Mouse (Mus musculus): ENCODE results near the gene Fndc8.

Fndc8 gene

DNA sequence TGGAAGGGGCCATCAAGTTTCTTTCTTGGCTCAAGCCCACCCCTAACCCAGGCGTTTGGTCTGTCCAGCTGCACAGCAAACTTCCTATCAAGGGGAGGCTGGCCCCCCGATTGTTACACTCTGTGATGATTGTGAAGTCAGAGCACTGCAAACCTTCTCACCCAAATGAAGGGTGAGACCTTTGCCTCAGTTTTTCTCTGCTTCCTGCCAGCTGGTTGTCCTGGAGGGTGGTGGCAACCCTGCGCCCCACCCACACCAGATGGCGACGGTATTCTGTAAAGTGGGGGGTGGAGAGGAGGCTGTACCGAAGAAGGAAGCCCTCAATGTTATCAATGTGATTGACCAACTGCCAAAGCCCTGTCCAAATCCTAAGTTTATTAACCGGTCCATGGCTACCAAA lies at the start of gene Fndc8:
Fndc8 (plus strand) TSS at position 189 of the 400 bp plus-strand sequence.
- DNase-seq (ENCODE audit: low spot score): no peak

DNA sequence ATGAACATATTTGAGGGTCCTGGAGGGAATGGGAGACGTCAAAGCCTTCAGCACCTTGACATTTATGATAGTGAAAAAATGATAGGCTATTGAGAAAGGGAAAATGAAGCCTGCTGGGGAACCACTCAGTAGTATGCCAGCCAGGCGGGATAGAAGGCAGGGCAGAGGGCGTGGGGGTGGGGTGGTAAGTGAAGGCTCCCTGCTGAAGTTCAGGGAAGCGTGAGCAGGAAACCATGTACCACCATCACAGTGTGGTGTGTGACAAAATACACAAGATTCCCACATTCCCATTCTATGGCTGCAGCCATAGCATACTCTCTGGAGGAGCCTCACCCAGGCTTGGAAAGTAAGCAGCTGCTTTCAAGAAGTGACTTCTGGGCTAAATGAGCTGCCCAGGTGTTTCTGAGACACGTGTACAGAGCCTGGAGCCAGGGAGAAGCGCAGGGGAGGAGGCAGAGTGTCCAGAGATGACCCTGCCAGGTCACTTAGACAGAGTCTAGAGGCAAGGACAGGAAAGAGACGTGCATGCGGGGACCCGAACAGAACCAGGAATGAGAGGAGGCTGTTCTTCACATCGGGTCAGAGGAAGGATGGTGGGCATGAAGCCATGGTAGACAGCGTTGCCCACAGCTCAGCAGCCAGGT lies 47.0 kb upstream of the Fndc8 start:
- DNase-seq (ENCODE audit: low spot score): no peak

DNA sequence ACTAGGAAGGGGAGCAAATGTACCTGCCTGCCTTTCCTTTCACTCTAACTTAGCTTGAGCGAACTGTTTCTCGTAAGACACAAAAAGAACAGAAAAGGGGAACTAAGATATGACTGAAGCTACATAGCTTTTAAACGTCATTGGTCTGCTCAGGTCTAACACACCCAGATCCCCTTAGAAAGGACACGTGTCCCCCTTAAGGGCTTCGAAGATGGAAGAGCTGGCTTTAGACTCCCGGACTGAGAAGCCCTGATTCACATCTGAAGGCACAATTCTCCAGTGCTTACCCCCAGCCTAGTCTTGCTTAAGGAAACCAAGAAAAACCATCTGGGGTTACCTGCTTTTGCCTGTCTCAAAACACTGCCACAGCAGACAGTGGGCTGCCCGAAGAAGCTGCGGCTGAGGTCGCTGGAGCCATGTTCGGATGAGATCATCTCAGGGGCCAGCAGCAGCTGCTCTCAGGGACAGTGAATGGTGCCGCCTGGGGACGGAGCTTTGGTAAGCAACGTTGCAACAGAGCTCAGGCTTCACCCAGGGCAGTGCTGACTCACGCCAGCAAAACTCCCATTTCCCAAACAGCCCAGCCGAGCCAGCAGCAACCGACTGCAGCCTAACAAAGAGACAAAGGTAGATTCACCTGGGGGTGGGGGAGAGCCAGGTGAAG lies 46.4 kb upstream of the Fndc8 start:
- peak; percentile 63 for DNase-seq (ENCODE audit: low spot score)

- no peak for DNase-seq (ENCODE audit: low spot score)
These were observed 45.9 kb upstream of the Fndc8 start for GRCm38 (mm10) chr11:82846079-82846436.

DNA sequence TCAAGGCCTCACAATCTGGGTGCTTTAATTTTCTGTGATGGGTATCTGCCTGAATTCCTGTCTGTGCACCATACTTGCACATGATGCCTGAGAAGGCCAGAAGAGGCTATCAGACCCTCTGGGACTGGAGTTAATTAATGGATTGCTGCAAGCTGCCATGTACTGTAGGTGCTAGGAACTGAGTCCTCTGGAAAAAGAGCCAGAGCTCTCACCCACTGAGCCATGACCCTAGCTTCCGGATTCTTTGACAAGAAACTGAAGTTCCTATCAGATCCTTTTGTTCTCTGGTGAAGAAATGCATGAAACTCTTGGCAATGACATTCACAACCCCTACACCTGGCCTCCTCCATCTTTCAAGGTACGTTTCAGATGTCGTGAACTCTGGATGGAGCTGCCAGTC lies 45.0 kb upstream of the Fndc8 start:
- DNase-seq (ENCODE audit: low spot score): no peak

DNA sequence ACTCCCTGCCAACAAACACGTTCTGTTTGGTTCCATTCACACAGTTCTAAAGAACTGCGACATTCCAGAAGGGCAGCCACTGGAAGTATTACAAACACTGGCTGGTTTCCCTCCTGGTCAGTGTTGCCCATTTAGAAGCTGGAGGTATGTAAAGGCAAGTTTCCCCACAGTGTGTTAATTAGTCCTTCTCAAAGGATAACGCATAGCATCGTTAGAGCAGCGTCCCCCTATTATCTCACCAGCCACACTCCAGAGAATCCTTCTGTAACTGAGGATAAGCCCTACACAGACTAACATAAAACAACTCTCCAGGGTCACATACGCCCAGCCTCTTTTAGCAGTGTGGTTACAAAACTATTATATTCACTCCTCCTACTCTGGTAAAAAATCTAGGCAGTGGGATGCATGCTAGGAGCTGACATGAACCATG lies 44.3 kb upstream of the Fndc8 start:
- no peak for DNase-seq (ENCODE audit: low spot score)

- no peak for DNase-seq (ENCODE audit: low spot score)
These were observed 41.7 kb upstream of the Fndc8 start for GRCm38 (mm10) chr11:82850259-82850658.

GRCm38 (mm10) chr11:82852115-82852514 lies 39.8 kb upstream of the Fndc8 start:
- no peak for DNase-seq (ENCODE audit: low spot score)

DNA sequence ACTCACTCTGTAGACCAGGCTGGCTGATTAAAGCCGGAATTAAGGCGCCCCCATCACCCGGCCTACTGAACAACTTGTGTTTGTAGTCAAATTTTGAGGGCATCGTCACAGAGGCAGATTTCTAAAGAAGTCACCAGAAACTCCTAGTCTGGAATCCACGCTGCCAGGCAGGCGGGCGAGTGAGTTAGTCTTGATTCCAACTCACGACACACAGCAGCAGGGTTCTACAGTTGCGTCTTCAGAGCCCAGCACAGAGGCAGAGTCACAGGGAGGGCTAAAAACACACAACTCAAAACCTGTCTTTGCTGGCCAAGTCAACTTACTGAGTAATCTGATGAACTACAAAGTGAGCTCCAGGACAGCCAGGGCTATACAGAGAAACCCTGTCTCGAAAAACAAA lies 39.4 kb upstream of the Fndc8 start:
- no peak for DNase-seq (ENCODE audit: low spot score)

DNA sequence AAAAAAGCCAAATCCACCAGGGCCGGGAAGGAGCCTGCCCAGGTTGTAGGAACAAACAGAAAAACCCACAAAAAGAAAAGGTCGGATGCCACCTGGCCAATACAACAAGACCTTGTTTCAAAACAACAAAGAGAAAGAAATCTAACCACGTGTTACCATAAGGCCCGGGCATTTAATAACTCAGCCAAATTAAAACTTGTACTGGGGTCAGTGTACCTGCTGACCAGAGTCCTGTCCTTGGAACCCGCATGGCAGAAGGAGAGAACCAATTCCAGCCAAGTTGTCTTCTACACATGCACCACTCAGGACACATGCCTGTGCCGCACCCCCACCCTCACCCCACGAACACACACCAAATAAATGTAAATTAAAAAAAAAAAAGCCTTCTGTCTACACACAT lies 39.0 kb upstream of the Fndc8 start:
- DNase-seq (ENCODE audit: low spot score): no peak

- no peak for DNase-seq (ENCODE audit: low spot score)
These were observed 37.8 kb upstream of the Fndc8 start for GRCm38 (mm10) chr11:82854111-82854510.

DNA sequence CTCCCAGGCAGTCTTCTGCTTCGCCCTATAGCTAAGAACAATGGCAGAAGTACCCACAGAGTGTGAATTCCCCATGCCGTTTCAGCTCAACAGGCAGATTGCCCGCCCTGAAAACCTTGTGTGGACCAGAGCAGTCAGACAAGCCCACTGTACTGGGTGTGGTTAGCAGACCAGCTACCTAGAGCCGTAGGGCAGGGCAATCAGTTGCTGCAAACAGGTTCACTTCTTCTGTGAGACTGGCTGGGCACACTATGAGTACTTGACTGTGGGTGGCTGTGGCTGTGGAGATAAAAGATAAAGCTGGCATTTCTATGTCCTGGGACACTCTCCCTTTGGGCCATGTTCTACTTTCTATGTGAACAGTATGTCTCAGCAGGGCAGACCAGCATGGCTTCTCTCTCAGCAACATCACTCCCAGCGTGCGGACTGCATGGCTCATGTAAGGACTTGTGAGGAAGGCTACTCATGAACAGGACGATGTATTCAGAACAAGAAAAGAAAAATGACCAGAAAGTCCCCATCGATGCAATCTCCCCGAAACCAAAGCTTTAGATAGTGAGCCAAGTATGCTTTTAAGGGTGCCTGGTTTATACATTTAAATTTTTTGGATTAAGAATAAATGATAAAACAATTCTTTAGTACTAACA lies 36.5 kb upstream of the Fndc8 start:
- no peak for DNase-seq (ENCODE audit: low spot score)

- DNase-seq (ENCODE audit: low spot score): no peak
These were observed 35.9 kb upstream of the Fndc8 start for GRCm38 (mm10) chr11:82856032-82856431.

- no peak for DNase-seq (ENCODE audit: low spot score)
These were observed 34.5 kb upstream of the Fndc8 start for GRCm38 (mm10) chr11:82857307-82857848.

- DNase-seq (ENCODE audit: low spot score): no peak
These were observed 31.2 kb upstream of the Fndc8 start for GRCm38 (mm10) chr11:82860759-82861158.

DNA sequence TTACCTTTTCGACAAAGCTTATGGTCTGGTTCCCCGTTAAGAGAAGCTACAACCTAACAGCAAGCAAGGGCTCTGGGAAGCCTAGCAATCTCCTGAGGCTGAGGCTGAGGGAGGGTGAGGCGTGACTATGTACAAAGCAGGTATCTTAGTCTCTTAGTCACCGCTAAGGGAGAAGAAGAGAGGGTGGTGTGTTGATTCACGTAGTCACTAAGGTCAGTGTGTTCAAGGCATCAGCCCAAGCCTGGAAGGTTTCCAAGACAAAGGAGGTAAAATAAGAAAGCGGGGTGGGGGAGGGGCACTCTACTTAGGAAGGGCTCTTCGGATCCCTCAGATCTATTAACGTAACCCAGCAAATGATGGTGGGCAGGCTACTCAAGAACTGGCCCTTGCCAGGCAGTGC lies 30.4 kb upstream of the Fndc8 start:
- no peak for DNase-seq (ENCODE audit: low spot score)

DNA sequence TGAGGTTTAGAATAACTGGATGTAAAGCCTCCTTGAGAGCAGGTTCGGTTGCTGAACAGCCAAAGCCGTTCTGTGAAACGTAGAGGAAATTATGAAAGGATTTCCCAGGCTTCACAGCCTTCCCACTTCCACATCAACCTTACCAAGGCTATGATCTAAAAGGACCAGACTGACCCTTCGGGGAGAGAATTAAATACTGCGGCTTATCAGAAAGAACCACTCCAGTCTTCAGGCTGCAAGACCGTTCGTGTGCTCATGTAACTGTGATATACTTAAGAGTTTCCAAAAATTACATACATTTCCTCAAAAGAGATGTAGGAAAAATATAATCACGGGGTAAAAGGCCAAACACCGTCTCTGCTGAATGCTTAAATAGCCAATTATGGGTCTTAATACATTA lies 29.3 kb upstream of the Fndc8 start:
- no peak for DNase-seq (ENCODE audit: low spot score)

DNA sequence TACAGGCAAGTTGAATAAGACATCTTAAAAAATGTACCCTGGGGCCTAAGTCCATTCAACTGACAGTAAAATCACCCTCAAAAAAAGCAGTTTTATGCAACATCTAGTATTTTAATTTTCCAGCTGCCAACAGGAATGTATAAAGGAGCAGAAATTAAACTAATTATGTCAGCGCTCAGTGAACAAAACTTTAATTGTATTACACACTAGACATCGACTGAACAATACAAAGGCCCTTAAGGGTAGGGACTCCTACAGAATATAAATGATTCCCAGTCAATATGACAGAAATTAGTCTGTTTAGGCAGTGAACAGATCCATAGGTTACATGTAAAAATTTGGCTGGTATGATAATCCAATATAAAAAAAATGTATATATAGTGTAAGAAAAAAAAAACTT lies 28.9 kb upstream of the Fndc8 start:
- no peak for DNase-seq (ENCODE audit: low spot score)

- DNase-seq (ENCODE audit: low spot score): no peak
These were observed 28.4 kb upstream of the Fndc8 start for GRCm38 (mm10) chr11:82863488-82863931.

DNA sequence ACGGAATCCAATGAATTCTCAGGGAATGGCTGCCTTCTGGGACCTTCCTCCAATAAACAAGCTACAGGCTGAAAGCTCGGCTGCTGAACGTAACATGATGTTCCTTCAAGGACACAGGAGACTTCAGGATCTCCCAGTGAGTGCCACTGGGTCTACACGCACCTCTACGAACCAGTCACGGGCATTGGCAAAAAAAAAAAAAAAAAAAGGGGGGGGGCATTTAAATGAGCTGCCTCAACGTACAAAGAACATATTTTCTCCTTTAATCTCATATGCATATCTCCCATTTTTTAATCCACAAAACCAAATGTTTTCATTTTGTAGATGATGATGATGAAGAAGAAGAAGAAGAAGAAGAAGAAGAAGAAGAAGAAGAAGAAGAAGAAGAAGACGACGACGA lies 26.0 kb upstream of the Fndc8 start:
- no peak for DNase-seq (ENCODE audit: low spot score)

DNA sequence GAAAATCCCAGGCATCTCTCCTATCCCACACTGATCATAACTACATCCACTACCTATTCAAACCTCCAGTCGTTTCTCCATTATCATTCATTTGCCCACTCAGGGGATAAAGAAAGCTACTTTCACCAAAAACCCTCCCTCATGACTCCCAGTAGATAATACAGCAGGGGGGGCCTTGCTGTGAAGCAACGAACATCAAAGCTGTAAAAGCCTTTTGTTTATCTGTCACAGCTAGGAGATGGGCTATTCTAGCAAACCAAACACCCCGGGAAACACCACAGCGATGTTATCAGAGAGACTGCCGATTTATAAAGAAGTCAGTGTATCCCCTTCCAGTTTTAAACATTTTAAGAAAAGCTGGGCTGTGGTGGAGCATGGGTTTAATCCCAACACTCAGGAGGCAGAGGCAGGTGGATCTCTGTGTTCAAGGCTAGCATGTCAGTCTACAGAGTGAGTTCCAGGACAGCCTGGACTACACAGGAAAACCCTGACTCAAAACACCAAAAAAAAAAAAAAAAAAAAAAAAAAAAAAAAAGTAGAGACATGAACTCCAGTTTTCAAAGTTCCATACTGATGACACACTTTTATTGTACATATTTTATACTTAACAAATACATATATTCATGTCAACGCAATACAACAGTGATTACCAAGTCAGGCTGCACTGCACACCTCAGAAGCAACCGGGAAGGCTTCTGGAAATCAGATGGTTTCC lies 24.9 kb upstream of the Fndc8 start:
- DNase-seq (ENCODE audit: low spot score): no peak

DNA sequence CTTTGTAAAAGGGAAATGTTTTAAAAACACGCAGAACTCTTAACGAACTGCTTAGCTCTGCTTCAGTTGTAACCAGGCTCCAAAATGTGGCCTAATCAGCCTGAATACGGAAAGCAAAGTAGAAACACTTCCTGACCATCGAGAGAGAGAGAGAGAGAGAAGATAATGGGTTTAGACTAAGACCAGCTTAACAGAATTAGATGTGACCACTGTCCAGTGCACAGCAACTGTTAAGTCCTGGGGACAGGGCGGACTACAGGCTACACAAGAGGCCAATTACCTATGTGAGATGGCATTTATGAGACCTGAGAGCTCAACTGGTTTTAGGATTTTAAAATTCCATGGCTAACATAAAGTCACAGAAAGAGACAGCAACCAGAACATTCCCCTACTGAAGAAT lies 24.0 kb upstream of the Fndc8 start:
- DNase-seq (ENCODE audit: low spot score): no peak
